Mouse (Mus musculus) spleen, embryonic (tissue): ENCODE results near the gene Itfg2.

Experiments used
- CTCF ChIA-PET: fragments of 350-600 bp; sonication (Branson Sonifier 250); formaldehyde crosslinking; loops from one replicate; lab custom pipeline; 2022; lab: Charles Lee

Gene Itfg2

DNA sequence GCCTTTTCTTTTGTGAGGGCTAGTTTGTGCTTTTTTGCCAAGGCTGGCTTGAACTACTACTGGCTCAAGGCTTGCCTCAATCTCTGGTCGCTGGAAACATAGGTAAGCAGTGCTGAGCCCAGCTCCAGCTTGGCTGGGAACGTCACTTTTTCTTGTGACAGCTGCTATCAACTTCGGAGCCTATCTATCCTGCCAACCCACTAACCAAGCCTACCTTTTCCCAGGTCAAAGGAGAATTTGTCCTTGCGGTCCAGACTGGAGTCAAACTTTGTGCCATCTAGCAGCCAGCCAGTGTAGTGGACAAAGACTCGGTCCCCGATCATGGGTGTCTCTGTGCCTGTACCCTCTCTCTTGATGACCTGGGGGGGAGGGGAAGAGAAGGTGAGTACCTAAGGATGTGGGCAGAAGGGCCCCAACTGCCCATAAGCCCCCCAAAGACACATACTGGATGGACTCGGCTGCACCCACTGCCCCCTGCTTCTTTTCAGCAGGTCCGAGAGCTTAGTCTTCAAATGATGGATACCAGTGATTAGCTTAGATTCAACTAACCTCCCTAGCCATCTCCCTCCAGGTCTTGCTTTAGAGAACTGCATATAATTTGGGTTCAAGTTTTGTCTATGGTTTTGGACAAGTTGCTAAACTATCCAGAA is 11.8 kb upstream of the Itfg2 start:
- CTCF ChIA-PET, result no interaction called here

DNA sequence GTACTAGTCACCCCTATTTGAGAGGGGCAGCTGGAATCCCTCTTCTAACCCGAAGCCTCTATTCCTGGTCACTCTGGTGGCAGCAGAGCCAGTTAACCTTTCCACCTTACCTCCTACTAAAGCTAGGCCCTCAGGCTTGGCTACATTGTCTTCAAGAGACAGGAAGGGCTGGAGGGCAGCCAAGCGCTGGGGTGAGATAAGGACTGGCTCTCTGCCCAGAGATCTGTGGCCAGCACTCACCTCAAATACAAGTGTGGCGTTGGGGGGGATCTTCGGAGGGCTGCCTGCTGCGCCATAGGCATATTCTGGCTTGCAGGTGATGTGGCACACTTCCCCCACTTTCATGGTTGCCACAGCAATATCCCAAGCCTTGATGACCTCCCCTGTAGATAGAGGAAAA is 10.7 kb upstream of the Itfg2 start:
- CTCF ChIA-PET, result no interaction called here

DNA sequence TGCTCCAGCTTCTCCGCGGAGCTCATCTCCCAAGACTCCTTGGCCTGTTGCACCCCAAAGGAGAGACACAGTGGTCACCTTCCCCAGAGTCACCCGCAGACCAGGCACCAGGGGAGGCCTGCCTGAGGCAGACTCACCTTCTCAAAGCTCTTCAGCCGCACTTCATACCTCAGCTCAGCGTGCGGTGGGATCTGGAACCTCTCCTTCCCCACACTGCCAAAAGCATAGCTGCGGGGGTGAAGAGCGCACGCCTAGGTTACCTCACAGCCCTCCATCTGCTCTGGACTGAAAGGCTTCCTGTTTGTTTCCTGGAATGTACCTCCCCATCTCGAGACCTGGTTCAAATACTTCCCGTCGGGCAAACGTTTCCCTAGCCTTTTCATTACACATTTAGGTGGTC is 8.8 kb upstream of the Itfg2 start:
- CTCF ChIA-PET, result interaction anchor here (0.6 kb wide), 1 partner anchor 929 kb away, joined by 3 read pairs; no protein-coding TSS in a partner anchor

DNA sequence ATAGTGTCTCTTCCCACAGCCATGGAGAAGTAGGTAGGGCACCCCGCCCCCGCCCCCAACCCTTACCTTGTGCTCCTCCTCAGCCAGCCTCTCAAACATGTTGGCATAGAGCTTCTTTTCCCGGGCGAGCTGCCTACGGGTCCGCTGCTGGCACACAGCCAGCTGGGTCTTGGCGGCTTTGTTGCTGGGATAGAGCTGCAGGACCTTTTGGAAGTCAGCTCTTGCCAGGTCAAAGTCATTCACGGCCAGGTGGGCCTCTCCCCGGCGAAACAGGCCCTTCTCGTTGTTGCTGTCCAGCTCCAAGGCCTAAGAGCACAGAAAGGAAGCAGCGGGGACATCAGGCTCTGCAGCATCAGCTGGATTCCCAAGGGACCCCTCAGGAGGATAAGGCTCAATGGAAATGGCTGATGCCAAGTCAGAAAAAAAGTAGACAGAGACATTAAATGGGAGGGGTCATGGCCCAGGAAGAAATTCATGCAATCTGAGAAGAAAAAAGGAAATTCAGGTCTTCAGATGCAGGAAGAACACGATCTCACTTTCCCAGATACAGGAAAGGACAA is 7.7 kb upstream of the Itfg2 start:
- CTCF ChIA-PET, result no interaction called here

GRCm38 (mm10) chr6:128429826-128430225 is 5.1 kb upstream of the Itfg2 start:
- CTCF ChIA-PET, result interaction anchor here (0.7 kb wide), 1 partner anchor 14 kb away, joined by 8 read pairs; no protein-coding TSS in a partner anchor

DNA sequence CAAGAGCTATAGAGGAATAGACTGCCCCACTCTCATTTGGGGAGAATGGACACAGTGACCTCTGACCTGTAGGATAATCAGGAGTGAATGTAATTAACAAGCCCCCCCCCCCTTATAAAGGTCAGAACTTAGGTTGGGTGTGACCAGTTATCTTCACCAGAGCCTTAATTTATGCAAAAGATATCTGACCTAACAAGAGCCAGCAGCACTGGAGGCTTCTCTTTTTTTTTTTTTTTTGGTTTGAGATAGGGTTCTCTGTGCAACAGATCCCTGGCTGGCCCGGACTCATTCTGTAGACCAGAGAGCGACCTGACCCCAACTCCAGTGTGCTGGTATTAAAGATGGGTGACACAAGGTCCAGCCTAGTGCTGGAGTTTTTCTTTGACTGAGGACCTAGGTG is 4.6 kb upstream of the Itfg2 start:
- CTCF ChIA-PET, result interaction anchor here (0.7 kb wide), 1 partner anchor 13 kb away, joined by 8 read pairs; no protein-coding TSS in a partner anchor

DNA sequence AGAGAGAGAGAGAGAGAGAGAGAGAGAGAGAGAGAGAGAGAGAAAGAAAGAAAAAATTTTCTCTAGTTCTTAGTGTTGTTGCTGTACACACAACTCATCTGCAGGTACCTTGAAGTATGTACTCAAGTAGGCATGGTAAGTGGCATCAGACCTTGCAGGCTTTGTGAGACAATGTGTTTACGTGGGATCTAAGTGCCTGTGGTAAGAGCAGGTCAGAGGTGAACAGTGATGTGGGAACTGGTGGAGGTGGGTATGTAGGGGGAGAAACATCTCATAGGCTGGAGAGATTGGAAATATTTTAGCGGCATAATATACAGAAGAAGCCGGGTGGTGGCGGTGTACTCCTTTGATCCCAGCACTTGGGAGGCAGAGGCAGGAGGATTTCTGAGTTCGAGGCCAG is 2.8 kb upstream of the Itfg2 start:
- CTCF ChIA-PET, result no interaction called here

DNA sequence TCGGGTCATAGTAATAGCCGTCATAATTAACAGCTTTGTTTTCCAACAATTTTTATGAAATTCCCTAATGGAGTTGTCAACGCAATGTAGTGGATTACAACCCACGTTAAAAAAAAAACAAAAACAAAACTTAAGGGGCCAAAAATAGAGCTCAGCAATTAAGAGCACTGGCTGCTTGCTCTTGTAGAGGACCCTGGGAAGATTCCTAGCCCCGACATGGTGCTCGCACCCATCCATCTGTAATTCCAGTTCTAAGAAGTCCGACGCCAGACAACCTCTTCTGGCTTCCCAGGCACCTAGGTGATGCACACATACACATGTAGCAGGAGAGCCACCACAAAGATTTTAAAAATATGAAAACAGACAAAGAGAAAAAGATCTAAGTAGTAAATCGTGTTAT is 315 bp upstream of the Itfg2 start:
- CTCF ChIA-PET, result interaction anchor here (0.6 kb wide), 2 partner anchors 223 to 1485 kb away, joined by 3 read pairs; partner anchors contain the start of gene D6Wsu163e

- CTCF ChIA-PET, result no interaction called here
Observed at GRCm38 (mm10) chr6:128423496-128424268, 1.0 kb downstream of the Itfg2 start.

DNA sequence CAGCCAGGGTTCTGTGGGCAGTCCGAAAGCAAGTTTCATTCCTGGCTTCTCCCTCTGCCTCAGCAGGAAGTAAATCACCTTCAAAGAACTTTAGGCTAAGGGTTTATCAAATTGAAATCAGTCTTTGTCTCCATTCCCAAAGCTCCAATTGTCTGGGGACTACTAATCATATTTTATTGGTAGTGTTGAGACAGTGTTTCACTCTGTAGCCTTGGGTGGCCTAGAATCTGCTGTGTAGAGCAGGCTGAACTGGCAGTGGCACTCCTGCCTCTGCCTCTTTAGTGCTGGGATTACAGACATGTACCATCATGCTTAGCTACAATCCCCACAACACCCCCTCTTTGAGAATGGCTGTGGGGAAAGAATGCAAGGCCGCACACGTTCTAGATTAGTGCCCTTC is 3.3 kb downstream of the Itfg2 start:
- CTCF ChIA-PET, result no interaction called here

- CTCF ChIA-PET, result no interaction called here
Observed at GRCm38 (mm10) chr6:128421036-128421435, 3.7 kb downstream of the Itfg2 start.

DNA sequence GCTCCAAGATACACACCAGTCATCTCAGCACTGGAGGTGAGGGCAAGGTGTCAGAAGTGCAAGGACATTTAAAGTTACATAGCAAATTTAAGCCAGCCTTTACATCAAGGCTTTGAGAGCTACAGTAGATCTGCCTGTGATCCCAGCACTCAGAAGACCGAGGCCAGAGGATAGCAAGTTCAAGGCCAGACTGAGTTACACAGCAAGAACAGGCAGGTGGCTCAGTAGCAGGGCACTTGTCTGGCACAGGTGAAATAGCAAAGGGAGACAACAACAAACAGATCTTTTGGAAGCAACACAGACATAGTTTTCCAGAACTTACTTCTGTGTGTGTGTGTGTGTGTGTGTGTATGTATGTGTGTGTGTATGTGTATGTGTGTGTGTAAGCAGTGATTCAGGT is 6.7 kb downstream of the Itfg2 start:
- CTCF ChIA-PET, result interaction anchor here (0.7 kb wide), 1 partner anchor 68 kb away, joined by 10 read pairs; no protein-coding TSS in a partner anchor

DNA sequence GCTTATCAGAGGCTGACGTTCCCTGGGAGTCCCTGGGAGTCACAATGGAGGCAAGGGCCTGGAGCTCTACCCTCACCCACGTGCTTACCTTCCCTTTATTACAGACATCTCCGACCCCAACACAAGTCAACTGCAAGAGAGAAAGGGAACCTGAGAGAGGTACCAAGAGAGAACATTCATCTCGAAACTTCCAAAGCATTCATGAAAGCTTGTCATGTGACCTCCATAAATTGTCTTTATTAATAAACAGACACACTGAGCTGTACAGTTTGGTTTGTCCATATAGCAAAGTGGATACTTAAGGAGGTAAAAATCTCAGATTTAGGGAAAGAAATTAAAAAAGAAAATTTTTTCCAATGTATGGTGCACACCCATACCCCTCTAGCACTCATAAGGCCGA is 8.6 kb downstream of the Itfg2 start:
- CTCF ChIA-PET, result interaction anchor here (0.5 to 0.6 kb wide), 3 partner anchors 14 to 344 kb away, joined by 6 to 17 read pairs (median 8); no protein-coding TSS in a partner anchor

DNA sequence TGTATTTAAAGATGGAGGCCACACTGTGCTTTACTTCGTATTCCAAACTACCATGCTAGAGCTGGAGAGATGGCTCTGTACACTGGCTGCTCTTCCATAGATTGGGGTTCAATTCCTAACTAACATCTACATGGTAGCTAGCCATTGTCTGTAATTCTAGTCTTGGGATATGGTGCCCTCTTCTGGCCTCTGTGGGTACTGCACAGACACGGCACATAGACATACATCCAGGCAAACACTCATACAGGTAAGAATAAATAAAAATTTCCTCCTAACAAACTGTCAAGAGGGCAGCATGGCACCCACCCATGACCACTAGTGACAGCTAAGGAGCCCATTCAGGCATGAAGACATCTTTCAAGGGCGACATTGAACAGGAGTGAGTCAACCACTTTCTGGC is 13.6 kb downstream of the Itfg2 start:
- CTCF ChIA-PET, result interaction anchor here (0.5 to 1.1 kb wide), 4 partner anchors 29 to 93 kb away, joined by 3 to 17 read pairs (median 4); no protein-coding TSS in a partner anchor

GRCm38 (mm10) chr6:128410305-128410704 is 14.4 kb downstream of the Itfg2 start:
- CTCF ChIA-PET, result interaction anchor here (0.5 to 1.1 kb wide), 3 partner anchors 93 to 551 kb away, joined by 3 to 7 read pairs (median 3); no protein-coding TSS in a partner anchor

GRCm38 (mm10) chr6:128408544-128409125 is 16.1 kb downstream of the Itfg2 start:
- CTCF ChIA-PET, result interaction anchor here (0.6 kb wide), 1 partner anchor 1039 kb away, joined by 3 read pairs; no protein-coding TSS in a partner anchor

DNA sequence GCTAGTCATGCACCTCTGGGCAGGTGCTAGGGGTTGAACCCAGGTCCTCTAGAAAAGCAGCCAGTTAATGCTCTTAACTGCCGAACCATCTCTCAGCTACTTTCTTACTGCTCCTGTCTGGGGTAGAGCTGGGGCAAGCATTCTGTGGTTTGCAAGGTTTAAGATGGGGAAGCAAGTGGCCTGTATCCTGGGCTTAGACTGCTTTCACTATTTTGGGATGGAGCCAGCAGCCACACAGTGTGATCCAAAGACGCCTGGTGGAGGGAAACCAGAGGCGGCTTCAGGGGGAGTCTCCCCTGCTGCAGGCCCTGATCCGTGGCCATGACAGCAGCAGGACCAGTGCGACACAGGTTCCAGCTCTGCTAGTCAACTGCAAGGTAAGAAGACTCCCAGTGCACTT is 20.0 kb downstream of the Itfg2 start:
- CTCF ChIA-PET, result no interaction called here

DNA sequence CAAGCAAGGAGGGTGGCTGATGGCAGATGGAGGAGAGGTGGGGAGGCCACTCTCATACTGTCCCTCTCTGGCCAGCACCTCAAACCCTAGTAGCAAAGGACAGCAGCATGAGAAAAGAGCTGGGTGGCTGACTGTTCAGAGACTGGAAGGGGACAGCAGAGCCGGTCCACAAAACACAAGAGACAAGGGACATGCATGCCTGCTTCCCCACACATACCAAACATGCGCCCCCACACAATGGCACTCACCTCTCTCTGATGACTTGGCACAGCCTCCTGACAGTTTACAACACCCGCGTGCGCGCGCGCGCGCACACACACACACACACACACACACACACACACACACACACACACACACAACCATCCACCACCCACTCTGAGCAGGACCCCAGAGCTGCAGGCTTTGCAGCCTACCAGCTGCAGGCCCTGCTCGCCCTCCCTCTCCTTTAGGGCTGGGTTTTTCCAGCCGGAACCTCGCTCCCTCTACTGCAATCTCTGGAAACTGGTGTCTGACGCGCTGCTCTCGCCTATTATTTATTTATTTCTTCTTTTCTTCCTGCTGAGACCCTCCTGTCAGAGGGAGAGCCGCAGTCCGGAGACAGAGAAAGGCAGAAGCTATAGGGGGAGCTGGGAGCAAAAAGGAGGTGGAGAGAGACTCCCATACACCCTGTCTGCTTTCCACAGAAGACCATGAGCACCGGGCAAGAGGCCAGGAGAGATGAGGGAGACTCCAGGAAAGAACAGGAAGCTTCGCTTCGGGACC is 25.1 kb downstream of the Itfg2 start:
- CTCF ChIA-PET, result no interaction called here

DNA sequence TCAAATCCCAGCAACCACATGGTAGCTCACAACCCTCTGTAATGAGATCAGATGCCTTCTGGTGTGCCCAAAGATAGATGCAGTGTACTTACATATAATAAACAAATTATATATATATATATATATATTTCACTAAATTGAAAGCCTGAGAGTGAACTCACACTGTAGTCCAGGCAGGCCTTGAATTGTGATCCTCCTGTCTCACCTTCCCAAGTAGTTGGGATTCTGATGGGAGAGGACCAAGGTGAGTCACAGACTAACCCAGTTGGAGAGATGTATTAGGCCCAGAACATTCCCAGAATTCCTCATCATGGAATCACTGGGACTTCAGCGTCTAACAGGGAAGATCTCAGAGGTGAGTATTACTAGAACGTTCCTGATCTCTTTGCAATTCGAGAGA is 25.7 kb downstream of the Itfg2 start, which contains the start of gene Nrip2:
Nrip2 (plus strand) TSS at position 301 of the 400 bp plus-strand sequence.
- CTCF ChIA-PET, result no interaction called here

GRCm38 (mm10) chr6:128397574-128398261 is 27.0 kb downstream of the Itfg2 start:
- CTCF ChIA-PET, result no interaction called here
